Mouse (Mus musculus): ENCODE measurements around the gene Msi1. TPM values are rescaled to one million over a fixed set of nuclear protein-coding genes. Genes with fewer than 3 reads are reported as not detected.

Gene Msi1
- 0.14 TPM in 1 of 2 replicates, not detected in the other for polyA plus RNA-seq (2012)

- peaks cover 78% of the 10 kb centered on the region for H3K27me3 ChIP-seq (ENCODE audit: control insufficient read depth)
- no peak for TF ChIP-seq TAL1 (IDR thresholded peaks at IDR 0.05; ENCODE audit: low read length)
- TF ChIP-seq GATA1 (IDR thresholded peaks at IDR 0.05; ENCODE audit: low read length): no peak
- no peaks in the 10 kb centered on the region for H3K4me1 ChIP-seq (ENCODE audit: control insufficient read depth)
- no peaks in the 10 kb centered on the region; the same call in 1 of the 2 replicates for H3K9me3 ChIP-seq (ENCODE audit: control insufficient read depth, low read length)
- no peaks in the 10 kb centered on the region for H3K36me3 ChIP-seq (ENCODE audit: control insufficient read depth)
- H3K4me3 ChIP-seq (replicated peaks): peak within 1 kb of the TSS; percentile 24
These were observed at the start of gene Msi1 for GRCm38 (mm10) chr5:115429359-115430186. Gene Msi1 (plus strand): TSS chr5:115429599.

DNA sequence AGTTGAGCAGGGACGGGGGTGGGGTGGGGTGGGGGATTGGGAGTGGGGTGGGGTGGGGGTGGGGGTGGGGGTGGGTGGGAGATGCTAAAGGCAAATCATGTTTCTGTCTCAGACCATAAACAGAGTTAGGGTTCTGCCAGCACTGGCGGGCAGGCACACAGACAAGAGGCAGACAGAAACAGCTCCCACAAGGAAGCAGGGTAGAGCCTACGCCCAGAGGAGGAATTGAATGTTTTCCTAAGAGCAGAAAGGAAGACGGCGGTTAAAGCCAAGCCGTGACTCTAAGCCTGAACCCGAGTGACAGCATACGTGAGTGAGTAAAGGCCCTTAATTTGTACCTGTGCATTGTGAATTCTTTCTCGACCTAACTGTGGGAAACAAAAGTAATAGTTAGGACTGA is 37.5 kb upstream of the Msi1 start:
- H3K36me3 ChIP-seq (ENCODE audit: control insufficient read depth): no peaks in the 10 kb centered on the region
- H3K9me3 ChIP-seq (ENCODE audit: control insufficient read depth, low read length): no peaks in the 10 kb centered on the region
- peaks cover 28% of the 10 kb centered on the region for H3K27me3 ChIP-seq (ENCODE audit: control insufficient read depth)
- no peak overlapping the region for H3K4me3 ChIP-seq (replicated peaks)
- no peak for TF ChIP-seq TAL1 (IDR thresholded peaks at IDR 0.05; ENCODE audit: low read length)
- TF ChIP-seq GATA1 (IDR thresholded peaks at IDR 0.05; ENCODE audit: low read length): no peak
- H3K4me1 ChIP-seq (ENCODE audit: control insufficient read depth): no peaks in the 10 kb centered on the region

DNA sequence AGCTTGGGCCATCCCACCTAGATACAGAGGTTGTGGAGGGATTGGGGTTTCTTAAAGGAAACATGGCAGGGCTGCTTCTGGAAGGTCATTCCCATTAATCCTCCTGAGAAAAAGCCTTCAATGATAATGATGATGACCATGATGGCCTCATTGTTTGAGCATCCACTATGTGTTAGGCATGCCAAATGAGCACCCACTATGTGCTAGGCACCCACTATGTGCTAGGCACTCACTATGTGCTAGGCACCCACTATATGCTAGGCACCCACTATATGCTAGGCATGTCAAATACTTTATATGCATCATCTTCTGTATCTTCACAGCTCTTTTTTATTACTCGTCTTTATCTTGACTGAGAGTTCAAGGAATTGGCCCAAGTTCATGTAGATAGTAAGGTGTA is 36.4 kb upstream of the Msi1 start:
- Histone ChIP-seq H3K36me3 (ENCODE audit: control insufficient read depth) (no peaks in the 10 kb centered on the region), H3K4me3 (replicated peaks) (no peak overlapping the region), H3K4me1 (ENCODE audit: control insufficient read depth) (no peaks in the 10 kb centered on the region), H3K9me3 (ENCODE audit: control insufficient read depth, low read length) (no peaks in the 10 kb centered on the region), H3K27me3 (ENCODE audit: control insufficient read depth) (peaks cover 37% of the 10 kb centered on the region)
- TF ChIP-seq TAL1 (IDR thresholded peaks at IDR 0.05; ENCODE audit: low read length): no peak

- Histone ChIP-seq H3K4me3 (replicated peaks) (no peak overlapping the region), H3K36me3 (ENCODE audit: control insufficient read depth) (no peaks in the 10 kb centered on the region), H3K4me1 (ENCODE audit: control insufficient read depth) (no peaks in the 10 kb centered on the region), H3K9me3 (ENCODE audit: control insufficient read depth, low read length) (no peaks in the 10 kb centered on the region), H3K27me3 (ENCODE audit: control insufficient read depth) (peaks cover 49% of the 10 kb centered on the region)
- TF ChIP-seq TAL1 (IDR thresholded peaks at IDR 0.05; ENCODE audit: low read length): no peak
- TF ChIP-seq GATA1 (IDR thresholded peaks at IDR 0.05; ENCODE audit: low read length): no peak
These were observed 35.2 kb upstream of the Msi1 start for GRCm38 (mm10) chr5:115394223-115394622.

DNA sequence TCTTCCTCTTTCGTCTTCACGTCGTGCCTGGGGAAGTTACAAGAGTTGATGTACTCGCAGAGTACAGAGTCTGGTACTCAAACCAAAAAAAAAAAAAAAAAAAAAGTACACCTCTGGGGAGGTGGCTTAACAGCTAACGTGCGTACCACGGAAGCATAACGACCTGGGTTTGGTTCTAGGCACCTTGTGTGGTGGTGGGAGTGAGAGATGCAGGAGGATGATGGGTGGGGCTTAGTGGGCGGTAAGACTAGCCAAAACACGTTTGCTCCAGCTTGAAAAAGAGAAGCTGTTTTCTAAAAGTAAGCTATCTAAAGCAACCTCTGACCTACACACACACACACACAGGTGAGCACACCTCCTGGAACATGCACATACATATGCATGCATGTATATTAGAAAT is 34.6 kb upstream of the Msi1 start:
- no peaks in the 10 kb centered on the region for H3K9me3 ChIP-seq (ENCODE audit: control insufficient read depth, low read length)
- no peak overlapping the region for H3K4me3 ChIP-seq (replicated peaks)
- H3K4me1 ChIP-seq (ENCODE audit: control insufficient read depth): no peaks in the 10 kb centered on the region
- H3K36me3 ChIP-seq (ENCODE audit: control insufficient read depth): no peaks in the 10 kb centered on the region
- TF ChIP-seq GATA1 (IDR thresholded peaks at IDR 0.05; ENCODE audit: low read length) (no peak), TAL1 (IDR thresholded peaks at IDR 0.05; ENCODE audit: low read length) (no peak)
- H3K27me3 ChIP-seq (ENCODE audit: control insufficient read depth): peaks cover 51% of the 10 kb centered on the region

DNA sequence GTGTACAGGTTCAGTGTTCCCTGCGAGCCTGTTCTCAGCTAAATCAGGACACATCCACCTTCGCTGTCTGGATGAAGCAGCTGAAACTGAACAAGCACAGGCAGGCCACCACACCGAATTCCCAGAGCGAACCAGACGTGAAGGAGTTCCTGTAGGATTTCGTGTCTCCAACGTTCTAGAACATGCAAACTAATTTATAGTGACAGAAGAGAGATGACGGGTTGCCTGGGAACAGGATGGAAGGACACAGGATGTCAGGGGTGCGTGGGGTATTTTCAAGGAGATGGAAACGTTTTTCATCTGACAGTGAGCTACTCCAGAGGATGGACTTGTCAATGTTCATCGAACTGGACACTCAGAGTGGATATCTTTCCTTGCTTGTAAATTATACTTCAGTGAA is 32.7 kb upstream of the Msi1 start:
- no peaks in the 10 kb centered on the region for H3K9me3 ChIP-seq (ENCODE audit: control insufficient read depth, low read length)
- peaks cover 55% of the 10 kb centered on the region for H3K27me3 ChIP-seq (ENCODE audit: control insufficient read depth)
- H3K4me3 ChIP-seq (replicated peaks): no peak overlapping the region
- no peaks in the 10 kb centered on the region for H3K4me1 ChIP-seq (ENCODE audit: control insufficient read depth)
- TF ChIP-seq GATA1 (IDR thresholded peaks at IDR 0.05; ENCODE audit: low read length) (no peak), TAL1 (IDR thresholded peaks at IDR 0.05; ENCODE audit: low read length) (no peak)
- H3K36me3 ChIP-seq (ENCODE audit: control insufficient read depth): no peaks in the 10 kb centered on the region

DNA sequence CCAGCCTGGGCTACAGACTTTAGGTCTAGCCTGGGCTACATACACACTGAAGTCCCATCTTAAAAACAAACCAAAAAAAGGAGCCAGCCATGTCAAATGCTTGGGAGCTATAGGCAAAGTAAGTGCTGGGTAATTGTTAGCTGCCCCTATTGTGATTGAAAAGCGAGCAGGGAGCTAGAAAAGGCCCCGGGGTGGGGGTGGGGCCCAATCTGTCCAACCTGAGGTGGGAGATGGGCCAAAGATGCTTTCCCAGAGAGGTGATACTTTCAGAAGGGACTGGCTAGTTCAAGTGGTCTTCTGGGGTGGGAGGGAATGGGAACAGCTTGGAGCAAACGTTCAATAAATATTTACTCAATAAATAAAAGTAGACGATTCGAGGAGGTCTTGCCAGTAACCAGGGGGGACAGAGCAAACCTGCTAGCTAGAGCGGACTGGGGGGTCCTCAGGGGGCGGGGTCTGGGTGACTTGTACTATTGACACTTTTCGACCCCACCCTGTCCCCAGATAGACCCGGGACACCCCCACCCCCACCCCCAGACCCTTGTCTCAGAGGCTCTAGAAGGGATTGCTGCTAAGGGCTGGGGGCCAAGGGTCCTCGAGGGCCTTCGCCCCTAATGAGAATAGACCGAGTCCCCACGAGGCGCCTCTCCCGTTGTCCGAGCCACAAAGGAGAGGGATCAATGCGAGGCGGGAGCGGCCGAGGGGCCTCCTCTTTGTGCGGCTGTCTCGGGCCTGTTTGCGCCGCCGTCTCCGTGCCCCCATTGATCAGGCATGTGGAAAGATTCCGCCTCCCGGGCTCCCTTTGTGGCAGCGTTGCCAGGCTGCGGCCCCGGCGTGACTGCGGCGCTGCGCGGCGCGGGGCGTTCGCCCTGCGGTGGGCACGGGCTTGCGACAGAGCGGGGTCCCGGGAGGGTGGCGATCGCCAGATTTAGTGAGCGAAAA is 31.3 kb upstream of the Msi1 start:
- Histone ChIP-seq H3K27me3 (ENCODE audit: control insufficient read depth) (peaks cover 53% of the 10 kb centered on the region), H3K36me3 (ENCODE audit: control insufficient read depth) (no peaks in the 10 kb centered on the region), H3K9me3 (ENCODE audit: control insufficient read depth, low read length) (no peaks in the 10 kb centered on the region), H3K4me1 (ENCODE audit: control insufficient read depth) (no peaks in the 10 kb centered on the region), H3K4me3 (replicated peaks) (no peak overlapping the region)
- TF ChIP-seq GATA1 (IDR thresholded peaks at IDR 0.05; ENCODE audit: low read length): no peak
- TF ChIP-seq TAL1 (IDR thresholded peaks at IDR 0.05; ENCODE audit: low read length): no peak

DNA sequence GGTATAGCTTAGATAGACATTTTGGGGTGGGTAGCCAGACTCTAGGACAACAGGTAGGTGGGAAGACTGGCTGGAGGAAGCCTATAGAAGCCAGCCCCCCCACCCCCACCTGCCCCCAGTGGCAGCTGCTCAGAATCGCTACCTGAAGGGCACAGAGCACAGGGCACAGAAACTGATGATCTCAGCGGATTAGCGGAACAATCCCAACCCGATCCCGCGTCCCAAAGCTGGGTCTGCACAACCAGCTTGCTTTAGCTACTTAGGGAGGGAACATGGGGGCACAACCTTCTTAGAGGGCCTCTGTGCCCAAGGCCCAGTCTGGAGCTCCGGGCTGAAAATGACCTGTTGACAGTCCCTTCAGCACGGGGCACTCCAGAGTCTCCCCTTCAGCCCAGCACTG is 27.3 kb upstream of the Msi1 start:
- Histone ChIP-seq H3K36me3 (ENCODE audit: control insufficient read depth) (no peaks in the 10 kb centered on the region), H3K9me3 (ENCODE audit: control insufficient read depth, low read length) (no peaks in the 10 kb centered on the region), H3K27me3 (ENCODE audit: control insufficient read depth) (peaks cover 49% of the 10 kb centered on the region), H3K4me1 (ENCODE audit: control insufficient read depth) (no peaks in the 10 kb centered on the region), H3K4me3 (replicated peaks) (no peak overlapping the region)
- TF ChIP-seq GATA1 (IDR thresholded peaks at IDR 0.05; ENCODE audit: low read length) (no peak), TAL1 (IDR thresholded peaks at IDR 0.05; ENCODE audit: low read length) (no peak)
